Mouse (Mus musculus) forelimb bud, embryonic 11.5 days (tissue): ENCODE measurements at regions not wholly inside any gene's neighbourhood (a gene's known extent, or its start where the extent isn't known, plus 50 kb on each side); places are given as distances from the start of the nearest gene placed in this dataset.
"Not testable (repeated sequence)": the region's sequence is repeated elsewhere in the genome, so short reads cannot be mapped to it uniquely, and the experiment has no call there.

Source experiments
- DNase-seq: peaks from one replicate; pipeline ENCODE4 v3.0.0-alpha.2; 2012; ENCODE audit warnings: low read depth, low spot score

- no peak for DNase-seq
Observed at GRCm38 (mm10) chr4:110038696-110039095, 60.8 kb downstream of the Dmrta2 start.

GRCm38 (mm10) chr4:110044851-110045618 is 67.2 kb downstream of the Dmrta2 start:
- no peak for DNase-seq

- DNase-seq: no peak
Observed at GRCm38 (mm10) chr4:110045651-110046269, 67.9 kb downstream of the Dmrta2 start.

- no peak for DNase-seq
Observed at GRCm38 (mm10) chr4:110046270-110046651, 68.4 kb downstream of the Dmrta2 start.

- DNase-seq: peak; percentile 89
Observed at GRCm38 (mm10) chr4:110050393-110051280, 72.8 kb downstream of the Dmrta2 start.

GRCm38 (mm10) chr4:110051281-110051665 is 73.4 kb downstream of the Dmrta2 start:
- DNase-seq: no peak

- no peak for DNase-seq
Observed at GRCm38 (mm10) chr4:110051872-110052271, 74.0 kb downstream of the Dmrta2 start.

- no peak for DNase-seq
Observed at GRCm38 (mm10) chr4:110052998-110053397, 75.1 kb downstream of the Dmrta2 start.

- no peak for DNase-seq
Observed at GRCm38 (mm10) chr4:110073836-110074235, 96.0 kb downstream of the Dmrta2 start.

- DNase-seq: no peak
Observed at GRCm38 (mm10) chr4:110083371-110083770, 105.5 kb downstream of the Dmrta2 start.

- peak; percentile 93 for DNase-seq
Observed at GRCm38 (mm10) chr4:110087570-110088247, 109.9 kb downstream of the Dmrta2 start.

- DNase-seq: no peak
Observed at GRCm38 (mm10) chr4:110093040-110093820, 115.4 kb downstream of the Dmrta2 start.

- no peak for DNase-seq
Observed at GRCm38 (mm10) chr4:110094541-110094940, 116.7 kb downstream of the Dmrta2 start.

- no peak for DNase-seq
Observed at GRCm38 (mm10) chr4:110095760-110096593, 118.1 kb downstream of the Dmrta2 start.

- DNase-seq: not testable (repeated sequence)
Observed at GRCm38 (mm10) chr4:110104119-110104518, 126.3 kb downstream of the Dmrta2 start.

GRCm38 (mm10) chr4:110106620-110107243 is 128.9 kb downstream of the Dmrta2 start:
- no peak for DNase-seq

GRCm38 (mm10) chr4:110119438-110119837 is 141.6 kb downstream of the Dmrta2 start:
- DNase-seq: peak; percentile 84

GRCm38 (mm10) chr4:110119874-110120273 is 142.0 kb downstream of the Dmrta2 start:
- no peak for DNase-seq

- DNase-seq: peak; percentile 17
Observed at GRCm38 (mm10) chr4:110120761-110121160, 142.9 kb downstream of the Dmrta2 start.
